Mouse (Mus musculus): Measurements from ENCODE around the gene Naa80.

Naa80 gene

GRCm38 (mm10) chr9:107596619-107597569 lies 18.2 kb downstream of the Naa80 start:
- DNase-seq (ENCODE audit: low spot score) = no peak

- DNase-seq (ENCODE audit: low spot score) = no peak
Measured at GRCm38 (mm10) chr9:107598385-107598784, 19.7 kb downstream of the Naa80 start.

GRCm38 (mm10) chr9:107599433-107599832 lies 20.7 kb downstream of the Naa80 start:
- DNase-seq (ENCODE audit: low spot score) = no peak

- DNase-seq (ENCODE audit: low spot score) = no peak
Measured at GRCm38 (mm10) chr9:107599842-107600241, 21.2 kb downstream of the Naa80 start.

- no peak for DNase-seq (ENCODE audit: low spot score)
Measured at GRCm38 (mm10) chr9:107600745-107601144, 22.1 kb downstream of the Naa80 start.

GRCm38 (mm10) chr9:107601275-107601674 lies 22.6 kb downstream of the Naa80 start:
- DNase-seq (ENCODE audit: low spot score) = no peak

GRCm38 (mm10) chr9:107602068-107602648 lies 23.5 kb downstream of the Naa80 start:
- peak; percentile 97 for DNase-seq (ENCODE audit: low spot score)

GRCm38 (mm10) chr9:107603251-107603650 lies 24.6 kb downstream of the Naa80 start:
- no peak for DNase-seq (ENCODE audit: low spot score)

- DNase-seq (ENCODE audit: low spot score) = no peak
Measured at GRCm38 (mm10) chr9:107605041-107605661, 26.5 kb downstream of the Naa80 start.

GRCm38 (mm10) chr9:107606591-107606990 lies 27.9 kb downstream of the Naa80 start:
- no peak for DNase-seq (ENCODE audit: low spot score)

GRCm38 (mm10) chr9:107607036-107607435 lies 28.3 kb downstream of the Naa80 start:
- no peak for DNase-seq (ENCODE audit: low spot score)

GRCm38 (mm10) chr9:107607653-107608245 lies 29.1 kb downstream of the Naa80 start:
- no peak for DNase-seq (ENCODE audit: low spot score)

- no peak for DNase-seq (ENCODE audit: low spot score)
Measured at GRCm38 (mm10) chr9:107608741-107609432, 30.2 kb downstream of the Naa80 start, which contains the start of gene Sema3b. Sema3b (minus strand) TSS chr9:107609229.

DNA sequence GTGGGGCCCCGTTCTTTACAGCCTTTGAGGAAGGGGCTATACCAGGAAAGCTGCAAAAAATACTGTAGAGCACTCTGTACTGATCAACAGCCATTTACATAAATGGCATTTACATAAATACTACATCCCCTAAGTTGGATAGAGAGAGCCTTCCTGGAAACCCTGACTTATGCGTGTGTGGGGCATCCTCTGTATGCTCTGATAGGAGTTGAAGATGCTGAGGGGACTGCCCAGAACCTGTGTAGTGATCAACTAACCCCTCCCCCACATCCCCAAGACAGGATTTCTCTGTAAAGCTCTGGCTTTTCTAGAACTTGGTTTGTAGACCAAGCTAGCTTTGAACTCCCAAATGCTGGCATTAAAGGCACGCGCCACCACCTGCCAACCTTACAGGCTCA lies 30.7 kb downstream of the Naa80 start:
- no peak for DNase-seq (ENCODE audit: low spot score)

DNA sequence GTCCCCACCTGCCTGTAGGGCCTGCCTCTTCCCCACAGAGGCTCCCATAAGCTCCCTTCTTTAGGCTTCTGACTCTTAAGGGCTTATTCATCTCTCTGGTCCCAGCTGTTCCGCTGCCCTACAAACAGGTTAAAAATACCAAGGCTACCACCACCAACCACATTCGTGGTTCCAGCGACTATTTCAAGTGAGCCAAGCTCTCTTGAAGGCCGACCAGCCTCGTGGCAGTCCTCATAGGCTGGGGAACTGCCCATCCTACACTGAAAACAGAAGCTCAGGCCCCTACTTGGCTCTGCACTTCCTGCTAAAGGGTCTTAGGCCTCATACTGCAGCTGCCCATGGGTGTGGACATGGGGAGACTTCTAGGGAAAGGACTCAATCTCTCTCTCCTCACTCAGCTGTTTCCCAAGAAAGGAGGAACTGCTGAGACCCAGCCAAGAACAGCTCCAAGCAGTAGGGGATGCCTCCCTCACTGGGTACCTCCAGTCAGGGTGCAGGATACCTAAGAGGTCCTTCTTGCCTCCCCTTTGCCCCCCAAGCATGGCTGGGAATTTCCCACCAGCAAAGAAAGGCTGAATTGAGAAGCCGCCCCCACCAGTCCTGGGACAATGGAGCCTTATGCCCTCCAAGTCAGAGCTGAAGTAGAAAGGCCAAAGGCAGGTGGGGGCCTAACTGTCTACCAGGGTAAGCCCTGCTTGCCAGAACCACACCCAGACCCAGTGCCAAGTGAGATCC lies 32.9 kb downstream of the Naa80 start:
- no peak for DNase-seq (ENCODE audit: low spot score)

DNA sequence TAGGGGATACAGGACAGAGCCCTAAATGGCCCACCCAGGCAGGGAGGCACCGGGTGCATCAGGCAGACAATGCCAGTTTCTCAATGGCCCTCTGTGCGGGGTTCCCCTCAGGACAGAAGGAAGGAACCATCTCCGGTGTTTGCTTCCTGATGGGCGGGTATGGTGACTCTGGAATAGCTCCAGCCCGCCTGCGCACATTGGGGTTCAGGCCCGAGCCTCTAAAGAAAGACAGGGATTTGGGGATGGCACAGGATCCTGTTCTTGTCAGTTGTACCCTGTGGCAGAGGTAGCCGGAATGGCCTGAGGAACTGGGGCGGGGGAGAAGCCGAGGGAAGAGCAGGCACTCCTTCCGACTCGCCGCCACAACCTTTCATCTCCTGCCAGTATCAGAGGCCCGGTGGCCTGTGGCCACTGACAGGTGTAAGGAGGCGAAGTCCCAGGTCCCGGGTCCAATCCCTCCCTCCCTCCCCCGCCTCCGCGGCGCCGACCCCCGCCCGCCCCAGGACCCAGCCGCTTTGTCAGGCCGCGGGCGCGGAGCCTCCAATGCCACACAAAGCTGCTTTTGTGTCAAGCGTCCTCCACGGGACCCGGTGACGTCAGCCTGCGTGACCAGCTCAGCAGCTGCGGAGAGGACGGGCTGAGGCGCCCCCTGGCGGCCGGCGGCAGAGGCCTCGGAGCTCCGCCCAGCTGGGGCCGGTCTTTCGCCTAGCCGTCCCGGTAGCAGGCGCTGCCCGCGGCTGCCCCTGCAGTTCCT lies 33.7 kb downstream of the Naa80 start:
- peak; percentile 99 for DNase-seq (ENCODE audit: low spot score)

DNA sequence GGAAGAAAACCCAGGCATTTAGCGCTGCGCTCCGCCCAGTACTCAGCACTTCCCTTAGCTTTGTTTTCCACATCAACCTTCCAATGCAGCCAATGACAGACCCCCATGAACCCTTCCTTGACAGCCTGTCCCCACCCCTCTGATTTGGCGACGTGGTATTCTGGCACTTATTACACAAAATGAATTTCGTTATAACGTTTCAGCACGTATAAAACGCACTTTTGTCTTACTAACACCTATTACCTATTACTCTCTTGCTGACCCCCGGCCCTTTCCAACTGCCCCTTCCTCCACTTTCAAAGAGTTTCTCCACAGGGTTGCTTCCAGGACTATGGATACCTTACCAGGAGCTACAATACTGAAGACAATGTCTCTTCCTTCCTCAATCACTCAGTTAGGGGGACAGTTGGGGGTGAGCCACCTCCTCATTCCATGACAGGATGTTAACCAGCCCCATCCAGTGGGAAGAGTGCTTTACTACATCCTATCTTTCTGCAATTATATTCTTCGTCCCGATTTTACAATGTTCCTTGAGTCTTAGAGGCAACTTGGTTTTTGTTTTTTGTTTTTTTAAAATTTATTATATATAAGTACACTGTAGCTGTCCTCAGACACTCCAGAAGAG lies 34.4 kb downstream of the Naa80 start:
- DNase-seq (ENCODE audit: low spot score) = no peak

DNA sequence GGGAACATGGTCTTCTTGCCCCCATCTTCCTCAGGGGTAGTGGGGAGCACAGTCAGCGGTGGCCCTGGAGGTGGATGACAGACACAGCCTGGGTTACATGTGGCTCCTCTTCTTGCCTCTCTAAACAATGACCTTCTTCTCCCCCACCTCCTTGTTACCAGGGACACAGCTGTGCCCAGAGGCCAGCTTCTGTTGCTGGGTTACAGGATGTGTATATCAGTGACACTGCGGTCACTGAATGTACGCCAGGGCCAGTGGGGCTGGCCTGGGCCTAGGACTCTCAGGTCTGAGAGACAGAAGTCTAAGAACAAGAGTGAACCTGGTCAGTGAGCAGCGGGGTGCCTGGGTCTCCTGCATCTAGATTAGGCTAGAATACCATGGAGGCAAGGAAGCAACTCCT lies 36.3 kb downstream of the Naa80 start:
- no peak for DNase-seq (ENCODE audit: low spot score)

GRCm38 (mm10) chr9:107617461-107617860 lies 38.8 kb downstream of the Naa80 start:
- no peak for DNase-seq (ENCODE audit: low spot score)

DNA sequence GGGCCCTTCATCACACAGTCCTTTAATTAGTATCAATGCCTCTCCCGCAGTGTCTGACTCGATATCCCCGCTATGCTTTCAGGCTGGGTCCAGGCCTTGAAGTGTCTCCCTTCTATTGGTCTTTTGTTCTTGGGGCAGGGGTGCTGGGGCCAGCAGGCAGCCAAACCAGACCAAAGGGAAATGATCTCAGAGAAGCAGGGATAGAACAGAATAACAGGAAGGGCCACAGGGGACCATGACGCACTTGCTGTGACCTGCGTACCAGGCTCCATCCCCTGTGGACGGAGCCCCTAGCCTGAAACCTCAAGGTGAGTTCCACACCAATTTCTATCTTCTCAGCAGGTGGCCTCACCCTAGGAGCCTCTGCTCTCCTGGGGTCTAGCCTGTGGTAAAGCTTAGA lies 39.4 kb downstream of the Naa80 start:
- no peak for DNase-seq (ENCODE audit: low spot score)
